Mouse (Mus musculus): ENCODE data around the gene Fgf22.

The Fgf22 gene

DNA sequence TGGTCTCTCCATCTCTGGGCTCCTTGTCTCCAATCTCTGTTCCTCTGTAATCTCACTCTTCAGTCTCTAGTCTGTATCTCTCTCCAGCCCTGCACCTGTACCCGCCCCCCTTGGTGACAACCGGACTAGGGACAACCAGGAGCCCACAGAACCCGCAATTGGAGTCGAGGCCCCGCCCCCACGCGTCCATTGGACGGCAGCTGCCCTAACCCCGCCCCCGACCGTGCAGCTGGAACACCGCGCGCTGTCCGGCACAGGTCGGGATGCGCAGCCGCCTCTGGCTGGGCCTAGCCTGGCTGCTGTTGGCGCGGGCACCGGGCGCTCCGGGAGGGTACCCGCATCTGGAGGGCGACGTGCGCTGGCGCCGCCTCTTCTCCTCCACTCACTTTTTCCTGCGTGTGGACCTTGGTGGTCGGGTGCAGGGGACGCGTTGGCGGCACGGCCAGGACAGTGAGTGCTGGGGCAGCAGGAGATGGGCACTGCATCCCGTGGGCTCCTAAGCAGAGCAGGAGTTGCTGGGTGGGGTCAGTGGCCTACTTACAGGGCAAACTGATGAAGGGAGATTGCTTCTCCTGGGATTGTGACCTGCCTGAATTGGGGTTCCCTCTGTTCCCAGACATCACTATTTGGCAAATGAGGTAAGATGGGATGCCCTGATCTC lies at the start of gene Fgf22:
Gene Fgf22 (plus strand): TSS at position 221 of the 661 bp plus-strand sequence.
- DNase-seq (ENCODE audit: low spot score) = peak; percentile 72

DNA sequence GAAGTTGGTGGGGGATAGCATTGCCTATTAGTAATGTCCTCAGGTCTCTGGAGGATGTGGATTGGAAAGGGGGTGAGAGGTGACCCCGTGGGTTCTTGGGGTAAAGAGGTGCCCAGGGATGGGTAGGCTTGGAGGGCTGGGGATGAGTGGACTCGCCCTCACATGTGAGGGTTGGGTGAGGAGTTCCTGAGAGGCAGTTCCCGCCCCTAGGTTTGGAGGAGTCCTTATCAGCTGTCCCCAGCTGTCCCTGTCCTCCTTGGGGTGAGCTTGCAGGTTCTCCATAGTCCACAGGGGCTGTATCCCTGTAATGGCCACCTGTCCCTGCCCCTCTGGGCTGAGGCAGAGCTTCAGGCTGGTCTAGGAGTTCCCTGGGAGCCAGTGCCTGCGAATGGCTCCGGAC lies 48.9 kb upstream of the Fgf22 start:
- peak; percentile 2 for DNase-seq (ENCODE audit: low spot score)

DNA sequence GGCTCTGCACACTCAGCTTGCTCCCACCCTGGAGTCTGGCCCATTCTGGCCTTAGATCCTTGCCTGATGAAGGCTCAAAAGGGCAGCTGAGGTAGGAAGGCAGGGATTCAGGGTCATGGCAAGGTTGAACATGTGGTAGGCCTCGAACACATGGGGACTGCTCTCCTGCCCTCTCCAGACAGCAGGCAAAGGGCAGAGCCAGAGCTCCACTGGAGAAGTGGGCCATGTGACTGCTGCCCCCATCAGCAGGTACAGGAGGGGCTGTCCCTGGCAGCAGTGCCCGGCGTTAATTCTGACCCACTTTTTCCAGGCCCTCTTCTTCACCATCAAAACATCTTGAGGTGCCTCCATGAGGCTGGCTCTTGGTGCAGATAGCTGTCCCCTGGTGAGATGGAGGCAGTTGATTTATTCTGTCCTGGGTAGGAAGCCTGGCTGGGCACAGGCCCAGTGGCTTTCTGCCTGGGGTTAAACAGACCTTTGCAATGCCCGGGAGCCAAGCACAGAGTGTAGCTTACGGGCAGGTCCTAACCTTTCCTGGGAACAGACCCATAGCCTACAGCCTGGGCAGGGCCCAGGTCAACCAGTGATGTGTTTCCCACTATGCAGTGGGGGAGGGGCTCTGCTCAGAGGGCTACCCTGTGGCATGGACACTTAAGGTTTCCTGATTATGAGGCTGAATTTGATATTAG lies 48.3 kb upstream of the Fgf22 start:
- peak; percentile 5 for DNase-seq (ENCODE audit: low spot score)

DNA sequence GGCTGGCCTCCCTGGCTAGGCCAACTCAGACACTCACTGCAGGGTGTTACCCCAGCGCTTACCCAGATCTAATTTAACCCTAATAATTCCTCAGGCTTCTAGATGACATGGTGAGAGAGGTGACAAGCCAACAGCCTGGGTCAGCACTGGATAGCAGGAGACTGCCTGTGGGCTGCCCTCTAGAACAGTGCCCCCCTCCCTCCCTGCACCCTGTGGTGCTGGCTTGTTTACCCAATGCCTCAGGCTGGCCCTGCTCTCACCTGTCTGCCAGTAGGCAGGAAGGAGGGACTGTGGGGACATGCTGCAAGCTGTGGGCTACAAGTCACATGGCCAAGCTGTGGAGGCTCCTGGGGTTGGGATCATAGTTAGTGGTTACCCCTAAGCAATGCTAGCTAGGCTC lies 47.7 kb upstream of the Fgf22 start:
- peak; percentile 5 for DNase-seq (ENCODE audit: low spot score)

DNA sequence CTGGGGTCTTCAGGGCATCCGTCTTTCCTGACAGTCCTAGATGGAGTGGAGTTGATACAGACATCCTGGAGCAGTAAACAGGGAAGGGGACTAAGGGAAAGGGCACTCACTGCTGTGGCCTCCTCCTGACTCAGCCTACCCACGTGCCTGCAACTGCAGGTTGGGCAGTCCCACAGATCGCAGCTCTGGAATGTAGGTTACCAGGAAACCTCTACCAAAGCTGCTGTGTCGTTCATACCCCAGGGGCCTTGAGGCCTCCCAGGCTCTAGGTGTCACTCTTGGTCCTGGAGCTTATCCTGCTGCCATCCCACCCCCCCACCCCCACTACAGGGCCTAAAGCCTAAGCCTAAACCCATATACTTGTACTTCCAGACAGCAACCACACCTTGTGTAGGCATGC lies 47.1 kb upstream of the Fgf22 start:
- DNase-seq (ENCODE audit: low spot score) = peak; percentile 2

DNA sequence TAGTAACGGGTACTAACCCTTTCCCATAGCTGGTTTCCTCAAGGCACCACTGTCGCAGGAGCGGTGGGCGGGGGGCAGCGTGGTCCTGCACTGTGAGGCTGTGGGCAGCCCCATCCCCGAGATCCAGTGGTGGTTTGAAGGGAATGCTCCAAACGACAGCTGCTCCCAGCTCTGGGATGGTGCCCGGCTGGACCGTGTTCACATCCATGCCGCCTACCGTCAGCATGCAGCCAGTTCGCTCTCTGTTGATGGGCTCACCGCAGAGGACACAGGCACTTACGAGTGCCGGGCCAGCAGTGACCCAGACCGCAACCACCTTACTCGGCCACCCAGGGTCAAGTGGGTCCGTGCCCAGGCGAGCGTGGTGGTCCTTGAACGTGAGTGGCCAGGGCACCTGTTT lies 46.2 kb upstream of the Fgf22 start:
- peak; percentile 6 for DNase-seq (ENCODE audit: low spot score)

DNA sequence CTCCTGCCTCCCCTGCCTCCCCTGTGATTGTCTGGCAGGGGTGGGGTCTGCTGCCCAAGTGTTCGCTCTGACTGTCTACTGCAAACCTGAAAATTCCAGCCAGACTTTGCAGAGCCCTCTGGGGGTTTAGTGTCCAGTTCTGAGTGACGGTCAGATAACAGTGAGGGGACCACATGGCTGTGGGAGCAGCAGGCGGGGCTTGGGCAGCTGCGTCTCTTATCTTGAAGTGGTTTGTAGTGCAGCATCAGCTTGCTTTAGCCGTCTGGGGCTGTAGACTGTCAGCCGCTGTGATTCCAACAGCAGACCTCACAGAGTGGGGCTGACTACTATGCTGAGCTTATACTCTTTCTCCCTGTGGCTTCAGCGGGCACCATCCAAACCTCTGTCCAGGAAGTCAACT lies 45.6 kb upstream of the Fgf22 start:
- no peak for DNase-seq (ENCODE audit: low spot score)

DNA sequence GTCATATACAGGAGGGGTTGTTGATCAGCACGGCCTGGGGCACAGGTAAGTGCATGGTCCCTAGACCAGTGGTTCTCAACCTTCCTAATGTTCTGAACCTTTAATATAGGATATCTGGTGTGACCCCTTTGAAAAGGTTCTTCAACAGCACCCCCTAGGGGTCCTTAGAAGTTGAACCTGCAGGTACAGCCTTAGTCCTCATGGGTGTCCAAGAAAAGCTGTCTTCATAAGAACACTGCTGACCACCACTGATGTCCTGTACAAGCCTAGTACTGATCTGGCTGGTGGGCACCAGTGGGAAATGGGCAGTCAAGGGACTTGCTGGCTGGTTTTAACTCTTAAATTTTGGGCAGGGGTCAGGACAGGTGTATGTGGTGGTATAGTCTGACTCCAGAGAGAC lies 42.8 kb upstream of the Fgf22 start:
- DNase-seq (ENCODE audit: low spot score) = peak; percentile 4

DNA sequence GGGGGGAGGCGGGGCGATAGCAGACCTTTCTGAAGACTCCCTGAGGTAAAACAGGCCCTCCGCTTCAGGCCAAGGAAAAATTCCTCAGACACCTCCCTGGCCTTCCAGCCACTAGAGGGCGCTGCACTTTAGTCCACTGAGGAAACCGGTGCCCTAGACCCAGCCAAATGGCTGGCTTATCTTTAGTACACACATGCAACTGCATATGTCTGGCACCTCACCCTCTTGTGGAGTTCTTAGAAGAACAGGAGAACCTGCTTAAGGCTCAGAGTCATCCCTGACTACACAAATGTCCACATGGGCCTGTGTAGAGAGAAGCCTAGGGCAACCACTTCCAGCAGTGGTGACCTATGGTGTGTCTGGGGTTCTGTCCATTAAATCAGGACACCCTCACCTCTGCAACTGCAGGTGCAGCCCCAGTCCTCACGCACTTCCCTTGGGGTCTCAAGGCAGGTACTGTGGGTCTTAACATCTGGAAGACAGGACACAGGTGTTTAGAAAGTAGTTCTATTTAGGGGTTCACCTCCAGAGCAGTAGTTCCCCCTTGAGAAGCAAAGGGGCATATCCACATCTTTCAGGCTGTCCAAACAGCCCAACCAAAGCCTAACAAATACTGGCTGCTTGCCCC lies 42.3 kb upstream of the Fgf22 start:
- DNase-seq (ENCODE audit: low spot score) = peak; percentile 76

DNA sequence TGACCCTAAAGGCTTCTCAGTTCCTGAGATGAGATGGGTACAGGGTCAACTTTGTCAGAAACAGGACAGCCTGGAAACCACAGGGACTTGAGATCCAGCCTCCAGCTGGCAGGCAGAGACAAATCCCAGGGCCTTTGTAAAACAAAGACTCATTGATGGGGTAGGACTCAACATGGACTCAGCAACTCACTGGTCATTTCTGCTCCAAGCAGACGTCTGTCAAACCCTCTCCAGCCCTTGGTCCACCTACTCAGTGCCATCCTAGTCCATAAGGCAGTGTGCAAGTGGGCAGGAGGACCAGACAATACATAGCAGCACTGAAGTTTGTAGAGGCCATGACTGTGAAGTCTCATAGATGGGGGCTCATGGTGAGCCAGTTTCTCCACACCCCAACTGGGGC lies 41.7 kb upstream of the Fgf22 start:
- peak; percentile 3 for DNase-seq (ENCODE audit: low spot score)

DNA sequence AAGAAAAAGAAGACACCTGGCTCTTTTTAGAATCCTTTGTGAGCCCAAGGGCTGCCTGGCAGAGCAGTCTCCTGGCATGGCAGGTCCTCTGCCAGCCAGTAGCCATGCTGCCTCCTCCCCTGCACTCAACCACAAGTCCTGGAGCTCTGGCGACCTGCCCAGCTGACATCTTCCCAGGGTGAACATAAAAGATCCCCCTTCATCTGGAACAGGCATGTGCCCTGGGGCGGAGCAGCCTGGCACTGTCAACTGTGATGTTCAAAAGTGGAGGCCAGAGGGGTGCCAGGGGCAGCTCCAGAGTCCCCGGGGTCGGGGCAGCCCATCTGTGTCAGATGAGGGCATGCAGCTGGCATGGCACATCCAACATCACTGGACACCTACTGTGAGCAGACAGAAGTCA lies 39.9 kb upstream of the Fgf22 start:
- peak; percentile 16 for DNase-seq (ENCODE audit: low spot score)

DNA sequence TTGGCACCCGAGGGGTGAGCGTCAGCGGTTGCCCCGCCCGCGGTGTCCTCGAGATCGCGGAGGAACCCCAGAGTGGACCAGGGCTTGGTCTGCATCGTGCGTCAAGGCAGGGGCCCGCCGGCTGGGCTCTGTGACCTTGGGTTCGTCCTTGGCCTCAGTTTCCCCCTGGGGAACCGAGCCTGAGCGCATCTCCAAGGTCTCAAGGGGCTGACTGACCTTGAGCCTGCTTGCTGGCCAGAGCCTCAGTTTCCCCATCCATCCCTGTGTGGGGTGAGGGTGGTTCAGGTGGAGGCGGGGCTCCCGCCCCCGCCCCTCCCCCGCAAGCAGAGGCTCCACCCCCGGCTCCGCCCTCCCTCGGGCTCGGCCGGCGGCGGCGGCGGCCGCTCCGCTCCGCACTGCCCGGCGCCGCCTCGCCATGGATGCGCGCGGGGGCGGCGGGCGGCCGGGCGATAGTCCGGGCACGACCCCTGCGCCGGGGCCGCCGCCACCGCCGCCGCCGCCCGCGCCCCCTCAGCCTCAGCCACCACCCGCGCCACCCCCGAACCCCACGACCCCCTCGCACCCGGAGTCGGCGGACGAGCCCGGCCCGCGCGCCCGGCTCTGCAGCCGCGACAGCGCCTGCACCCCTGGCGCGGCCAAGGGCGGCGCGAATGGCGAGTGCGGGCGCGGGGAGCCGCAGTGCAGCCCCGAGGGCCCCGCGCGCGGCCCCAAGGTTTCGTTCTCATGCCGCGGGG lies 38.5 kb upstream of the Fgf22 start, which contains the start of gene Hcn2:
Gene Hcn2 (plus strand): TSS at position 381 of the 734 bp plus-strand sequence.
- peak; percentile 37 for DNase-seq (ENCODE audit: low spot score)

DNA sequence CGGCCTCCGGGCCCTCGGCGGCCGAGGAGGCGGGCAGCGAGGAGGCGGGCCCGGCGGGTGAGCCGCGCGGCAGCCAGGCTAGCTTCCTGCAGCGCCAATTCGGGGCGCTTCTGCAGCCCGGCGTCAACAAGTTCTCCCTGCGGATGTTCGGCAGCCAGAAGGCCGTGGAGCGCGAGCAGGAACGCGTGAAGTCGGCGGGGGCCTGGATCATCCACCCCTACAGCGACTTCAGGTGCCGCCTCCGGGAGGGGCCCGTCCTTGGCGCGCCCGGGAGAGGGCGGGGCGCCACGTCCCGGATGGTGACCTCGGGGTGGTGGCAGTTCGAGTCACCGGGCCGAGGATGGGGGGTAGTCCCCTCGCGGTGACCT lies 37.9 kb upstream of the Fgf22 start:
- peak; percentile 32 for DNase-seq (ENCODE audit: low spot score)

DNA sequence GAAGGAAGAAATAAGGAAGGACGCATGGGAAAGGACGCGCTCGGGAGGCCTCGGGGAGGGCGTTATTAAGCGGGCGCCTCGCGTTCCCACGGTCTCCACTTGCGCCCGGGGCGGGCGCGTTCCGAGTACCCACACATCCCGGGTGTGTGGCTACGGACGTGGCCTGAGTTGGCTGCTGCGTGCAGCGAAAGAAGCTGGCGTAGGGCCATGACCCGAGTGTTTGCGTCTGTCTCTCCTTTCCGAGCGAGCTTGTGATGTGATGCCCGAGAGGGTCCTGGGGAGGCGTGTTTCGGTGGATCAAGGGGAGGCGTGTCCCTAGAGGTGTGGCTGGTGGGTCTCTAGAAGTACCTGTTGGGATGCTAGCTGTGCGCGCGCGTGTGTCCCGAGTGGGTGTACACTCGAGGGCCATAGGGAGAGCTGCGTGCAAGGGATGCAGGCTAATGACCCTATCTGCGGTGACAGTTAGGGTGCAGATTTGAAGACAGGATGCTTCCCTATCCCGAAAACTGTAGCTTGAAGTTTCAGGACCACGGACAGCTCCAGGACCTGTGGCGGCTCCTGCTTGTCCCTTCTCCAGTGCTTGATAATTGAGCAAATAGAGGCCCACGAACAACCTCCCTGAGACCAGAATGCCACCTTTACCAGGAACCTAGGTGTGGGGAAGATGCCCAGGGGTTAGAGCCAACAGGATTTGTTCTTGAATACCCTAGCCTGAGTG lies 37.1 kb upstream of the Fgf22 start:
- DNase-seq (ENCODE audit: low spot score) = peak; percentile 69

DNA sequence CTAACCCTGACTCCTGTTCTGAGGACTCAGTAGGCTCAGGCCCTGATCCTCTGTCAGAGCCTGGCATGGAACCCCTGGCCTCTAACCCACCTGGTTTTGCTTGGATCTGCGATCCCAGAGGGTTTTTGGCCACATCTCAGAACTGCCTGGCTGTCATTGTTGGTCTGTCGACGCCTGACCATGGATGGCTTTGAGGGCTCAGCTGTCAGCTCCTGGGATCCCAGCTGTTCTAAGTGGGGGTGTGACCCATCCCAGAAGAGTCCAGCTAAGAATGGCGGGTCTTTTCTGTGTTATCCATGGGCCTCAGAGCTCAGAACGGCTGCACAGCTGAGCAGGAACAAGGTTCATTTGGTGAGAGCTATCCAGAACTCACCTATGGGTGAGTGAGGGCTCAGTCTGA lies 33.8 kb upstream of the Fgf22 start:
- no peak for DNase-seq (ENCODE audit: low spot score)

DNA sequence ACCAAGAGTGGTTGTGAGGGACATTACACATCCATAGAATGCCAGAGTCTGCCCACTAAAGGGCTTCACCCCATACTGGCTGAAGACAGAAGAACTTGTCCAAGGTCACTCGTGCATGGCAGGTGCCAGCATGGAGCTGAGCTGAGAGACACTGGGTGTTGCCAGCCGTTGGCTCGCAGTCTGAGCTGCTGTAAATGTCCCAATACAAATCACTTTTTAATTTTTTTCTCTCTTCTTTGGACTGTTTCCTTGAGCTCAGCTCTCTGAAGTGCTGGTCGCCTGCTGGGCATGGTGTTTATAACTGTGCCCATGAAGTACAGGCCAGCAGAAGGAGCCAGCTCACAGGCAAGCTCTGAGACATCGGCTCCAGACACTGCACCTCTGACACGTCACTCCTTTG lies 31.8 kb upstream of the Fgf22 start:
- no peak for DNase-seq (ENCODE audit: low spot score)

DNA sequence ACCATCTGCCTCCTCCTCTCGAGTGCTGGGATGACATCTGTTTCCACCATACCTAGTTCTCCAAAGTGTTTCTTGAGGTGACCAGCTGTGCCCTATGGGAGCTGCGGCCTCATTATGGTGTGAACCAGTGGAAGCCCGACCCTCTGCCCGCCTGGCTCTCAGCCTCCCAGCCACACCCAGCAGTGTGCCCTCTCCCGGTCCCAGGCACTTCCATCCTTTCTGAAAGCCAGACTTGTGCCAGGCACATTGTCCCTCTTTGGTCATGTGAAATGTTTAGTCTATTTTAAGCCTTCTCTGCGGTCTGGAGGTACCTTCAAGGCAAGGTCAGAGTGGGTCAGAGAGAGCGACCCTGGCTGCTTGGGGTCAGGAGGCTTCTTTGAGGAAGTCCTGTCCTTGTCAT lies 31.2 kb upstream of the Fgf22 start:
- DNase-seq (ENCODE audit: low spot score) = no peak

DNA sequence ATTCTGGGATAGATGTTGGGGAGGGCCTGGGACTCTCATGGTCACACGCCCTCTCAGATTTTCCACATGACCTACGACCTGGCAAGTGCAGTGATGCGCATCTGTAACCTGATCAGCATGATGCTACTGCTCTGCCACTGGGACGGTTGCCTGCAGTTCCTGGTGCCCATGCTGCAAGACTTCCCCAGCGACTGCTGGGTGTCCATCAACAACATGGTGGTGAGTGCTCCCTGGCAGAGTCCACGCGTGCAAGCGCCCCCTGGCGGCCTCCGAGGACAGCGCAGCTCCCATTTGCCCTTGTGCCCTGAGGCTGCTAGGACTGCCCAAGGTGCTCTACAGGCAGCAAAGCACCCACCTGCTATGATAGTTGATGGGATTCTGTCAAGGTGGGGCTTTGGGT lies 28.8 kb upstream of the Fgf22 start:
- no peak for DNase-seq (ENCODE audit: low spot score)

DNA sequence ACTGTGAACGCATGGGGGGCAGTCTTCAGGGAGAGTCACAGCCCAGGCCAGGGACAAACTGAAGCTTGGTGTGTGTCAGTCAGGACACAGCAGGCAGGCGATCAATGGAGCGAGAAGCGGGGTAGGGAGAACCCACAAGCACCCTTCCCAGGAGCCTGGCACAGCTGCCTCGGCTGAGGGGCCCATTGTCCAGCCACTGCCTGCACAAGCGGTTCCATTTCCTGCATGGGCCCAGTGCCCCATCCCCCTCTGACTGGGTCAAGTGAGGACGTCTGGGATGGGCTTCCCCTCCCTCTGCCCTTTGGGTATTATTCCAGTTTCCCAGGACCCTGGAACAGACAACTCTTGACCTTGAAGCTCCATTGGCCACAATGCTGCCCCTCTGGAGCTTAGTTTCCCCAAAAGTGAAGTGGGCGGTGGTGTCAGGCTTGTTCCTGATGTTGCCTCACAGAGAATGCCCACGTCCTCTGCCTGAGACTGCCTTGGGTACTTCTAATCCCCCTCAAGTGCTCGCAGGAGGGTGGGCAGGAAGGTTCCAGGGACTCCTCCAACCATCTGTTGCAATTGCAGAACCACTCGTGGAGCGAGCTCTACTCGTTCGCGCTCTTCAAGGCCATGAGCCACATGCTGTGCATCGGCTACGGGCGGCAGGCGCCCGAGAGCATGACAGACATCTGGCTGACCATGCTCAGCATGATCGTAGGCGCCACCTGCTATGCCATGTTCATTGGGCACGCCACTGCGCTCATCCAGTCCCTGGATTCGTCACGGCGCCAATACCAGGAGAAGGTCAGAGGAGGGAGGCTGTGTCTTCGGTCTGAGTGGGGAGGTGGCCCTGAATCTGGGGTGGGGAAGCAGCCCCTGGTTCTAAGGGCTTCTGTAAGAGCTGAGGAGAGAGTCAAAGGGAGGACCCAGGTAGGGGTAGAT lies 26.3 kb upstream of the Fgf22 start:
- DNase-seq (ENCODE audit: low spot score) = no peak

DNA sequence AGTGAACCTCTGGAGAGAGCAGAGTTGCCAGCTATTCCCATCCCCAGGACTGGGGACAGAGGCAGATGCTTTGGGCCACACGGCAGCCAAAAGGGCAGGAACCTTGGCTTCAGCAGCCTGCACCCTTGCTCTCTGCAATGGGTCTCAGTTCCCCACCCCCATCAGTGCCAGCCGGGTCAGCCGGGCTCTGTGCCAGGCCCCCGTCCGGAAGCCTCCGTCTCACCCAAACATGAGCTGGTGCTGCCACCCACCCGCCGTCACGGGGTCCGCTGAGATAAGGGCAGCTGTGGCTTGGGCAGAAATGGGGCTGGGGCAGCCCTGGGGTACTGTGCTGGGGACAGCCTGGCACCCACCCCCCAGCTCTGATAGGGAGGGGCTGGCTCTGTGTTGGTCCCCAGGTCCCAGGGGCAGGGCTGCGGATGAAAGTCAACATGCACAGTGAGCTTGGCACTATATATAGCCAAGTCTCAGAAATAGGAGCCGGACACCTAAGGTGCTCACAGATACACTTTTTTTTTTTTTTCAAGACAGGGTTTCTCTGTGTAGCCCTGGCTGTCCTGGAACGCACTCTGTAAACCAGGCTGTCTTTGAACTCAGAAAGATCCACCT lies 25.4 kb upstream of the Fgf22 start:
- DNase-seq (ENCODE audit: low spot score) = peak; percentile 53

DNA sequence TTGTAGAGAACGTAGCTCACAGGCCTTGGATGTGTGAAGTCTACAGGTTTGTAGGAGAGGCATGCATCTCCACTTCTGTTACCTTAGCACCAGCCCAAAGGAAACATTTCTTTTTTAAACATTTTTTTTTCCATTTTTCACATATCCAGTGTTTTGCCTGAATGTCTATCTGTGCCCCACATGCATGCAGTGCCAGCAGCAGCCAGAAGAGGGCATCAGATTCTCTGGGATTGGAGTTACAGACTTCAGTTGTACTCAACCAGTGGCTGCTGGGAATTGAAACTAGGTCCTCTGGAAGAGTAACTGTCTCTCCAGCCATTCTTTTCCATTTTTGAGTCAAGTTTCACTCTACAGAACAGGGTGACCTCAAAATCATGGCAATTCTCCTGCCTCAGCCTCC lies 22.4 kb upstream of the Fgf22 start:
- DNase-seq (ENCODE audit: low spot score) = no peak

All from ovary, postnatal 36 days (tissue).